Mouse (Mus musculus) heart, postnatal 0 days (tissue): ENCODE measurements at regions not wholly inside any gene's neighbourhood (a gene's known extent, or its start where the extent isn't known, plus 50 kb on each side); places are given as distances from the start of the nearest gene placed in this dataset.

Experiments used
- CTCF ChIP-seq: IDR thresholded peaks from 2 replicates; pipeline ENCODE4 v1.5.1; 2016; ENCODE audit warnings: antibody characterized with exemption, control low read depth, low read depth
- EP300 ChIP-seq: IDR thresholded peaks from 2 replicates; pipeline ENCODE4 v1.6.1; 2016; ENCODE audit warnings: antibody characterized with exemption, low read depth

- TF ChIP-seq EP300 (no peak), CTCF (no peak)
Observed at GRCm38 (mm10) chr1:35823496-35823895, 244.7 kb upstream of the Hs6st1 start.
